Mouse (Mus musculus) lung, embryonic 14.5 days (tissue): ENCODE results near the gene Dscam. TPM values are rescaled to one million over a fixed set of nuclear protein-coding genes. Genes with fewer than 3 reads are reported as not detected.

Experiments
- ATAC-seq: fragments of 200-750 bp; cut with Nextera tagmentation; 2 replicates; pipeline ENCODE4 v1.8.0; 2017; ENCODE audit warnings: mild to moderate bottlenecking, moderate TSS enrichment, moderate library complexity; ENCODE audit not compliant: insufficient read depth
- DNase-seq: peaks from one replicate; pipeline ENCODE4 v3.0.0-alpha.2; 2015
- H3K27ac ChIP-seq: fragments of 300-500 bp; sonication (generic); 2 replicates; pipeline ENCODE4 v1.5.1; 2014; ENCODE audit warnings: low read depth, mild to moderate bottlenecking, moderate library complexity
- H3K27me3 ChIP-seq: fragments of 300-500 bp; sonication (generic); 2 replicates; pipeline ENCODE4 v1.6.1; 2014; ENCODE audit warnings: low read length, control low read depth; ENCODE audit not compliant: insufficient read depth
- H3K36me3 ChIP-seq: fragments of 300-500 bp; sonication (generic); 2 replicates; pipeline ENCODE4 v1.6.1; 2014; ENCODE audit warnings: control low read depth; ENCODE audit not compliant: insufficient read depth
- H3K4me1 ChIP-seq: fragments of 300-500 bp; sonication (generic); 2 replicates; pipeline ENCODE4 v1.6.1; 2014; ENCODE audit warnings: antibody characterized with exemption, control low read depth; ENCODE audit not compliant: insufficient read depth
- H3K4me2 ChIP-seq: fragments of 300-500 bp; sonication (generic); 2 replicates; pipeline ENCODE4 v1.6.1; 2014; ENCODE audit warnings: mild to moderate bottlenecking
- H3K4me3 ChIP-seq: fragments of 300-500 bp; sonication (generic); 2 replicates; pipeline ENCODE4 v1.5.1; 2014; ENCODE audit warnings: low read depth, low read length
- H3K9ac ChIP-seq: fragments of 300-500 bp; sonication (generic); 2 replicates; pipeline ENCODE4 v1.6.1; 2014
- H3K9me3 ChIP-seq: fragments of 300-500 bp; sonication (generic); 2 replicates; pipeline ENCODE4 v1.6.1; 2016; ENCODE audit warnings: low read depth, low read length, control low read depth
- CTCF ChIP-seq: IDR thresholded peaks from 2 replicates; pipeline ENCODE4 v1.5.1; 2016; ENCODE audit warnings: antibody characterized with exemption, low read depth
- WGBS: fragments of 180-500 bp; shearing (Covaris S2); extraction: QIAGEN DNeasy Blood & Tissue Kit; methylation state at CpG from one replicate; pipeline ENCODE4 v1.1.7; 2014; 5-methylcytosine and 5-hydroxymethylcytosine counted together
- polyA plus RNA-seq: library from polyadenylated mRNA; unstranded; fragments of >200 nt; fragmentation: Nextera tagmentation; extraction: Ambion mirVana; gene quantifications from 2 replicates; pipeline ENCODE4 v1.2.1, GENCODE M21; 2014

The Dscam gene
- polyA plus RNA-seq, 1 experiment from 2014 or later: not detected

GRCm38 (mm10) chr16:96767508-96767907 lies 403.0 kb downstream of the Dscam start:
- Histone ChIP-seq H3K9ac (no peak overlapping the region), H3K4me1 (no peaks in the 10 kb centered on the region), H3K27me3 (no peaks in the 10 kb centered on the region), H3K4me2 (no peak overlapping the region), H3K9me3 (no peaks in the 10 kb centered on the region), H3K36me3 (no peaks in the 10 kb centered on the region), H3K27ac (no peak overlapping the region), H3K4me3 (no peak overlapping the region)
- ATAC-seq (no peak), DNase-seq (no peak)
- no peak for TF ChIP-seq CTCF
- WGBS: 53% methylated on average over 4 of the region's 4 CpGs

DNA sequence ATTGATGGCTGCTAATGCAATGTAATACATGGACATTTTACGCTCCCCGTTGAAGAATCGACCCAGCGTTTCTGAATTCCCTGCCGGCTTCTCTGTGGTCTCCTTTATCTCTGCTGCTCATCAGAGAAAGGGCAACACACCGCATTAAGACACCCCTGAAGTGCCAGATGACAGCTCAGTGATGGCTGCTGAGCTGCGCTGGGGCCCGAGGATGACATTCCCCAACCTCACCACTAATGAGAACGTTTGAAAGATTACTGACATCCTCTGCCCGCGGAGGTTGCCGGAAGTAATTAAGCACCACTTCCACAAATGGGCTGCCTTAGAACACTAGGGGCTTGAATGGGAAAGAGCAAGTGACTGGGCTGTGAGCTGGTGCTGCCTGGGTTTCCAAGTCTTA lies 409.3 kb downstream of the Dscam start:
- ATAC-seq: no peak
- H3K9me3 ChIP-seq: no peaks in the 10 kb centered on the region

DNA sequence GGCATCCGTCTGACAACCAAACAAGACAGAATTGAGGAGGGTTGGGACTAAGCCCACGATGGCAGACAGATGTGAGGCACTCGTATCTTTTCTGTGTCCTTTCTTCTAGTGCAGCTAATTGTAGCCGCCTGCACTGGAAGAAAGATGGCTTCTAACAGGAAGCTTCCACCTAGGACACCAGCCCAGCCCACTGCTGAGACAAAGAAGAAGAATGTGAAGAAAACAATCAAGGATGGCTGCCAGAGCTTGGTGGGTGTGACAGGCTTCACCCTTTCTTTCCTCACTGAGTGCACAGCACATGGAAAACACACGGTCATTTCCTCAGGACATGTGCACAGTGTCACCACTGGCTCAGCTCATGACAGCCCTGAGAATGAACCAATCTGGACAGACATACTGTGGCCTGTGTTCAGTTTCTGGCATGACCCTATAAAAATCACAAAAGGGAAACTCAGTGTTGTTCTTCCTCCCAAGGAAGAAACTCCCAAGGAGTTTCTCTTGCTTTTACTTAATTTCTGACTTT lies 411.4 kb downstream of the Dscam start:
- no peak for TF ChIP-seq CTCF
- no peak for ATAC-seq
- no peaks in the 10 kb centered on the region for H3K4me1 ChIP-seq

More for the DNA sequence above, 409.3 kb downstream of the Dscam start:
- peak; percentile 6 for DNase-seq
- Histone ChIP-seq H3K36me3 (no peaks in the 10 kb centered on the region), H3K9ac (no peak overlapping the region), H3K4me2 (no peak overlapping the region), H3K27me3 (0 out of 2 replicates have a peak, but pooled peaks cover 2% of the 10 kb centered on the region), H3K4me1 (no peaks in the 10 kb centered on the region), H3K4me3 (no peak overlapping the region), H3K27ac (no peak overlapping the region)
- 19% methylated on average over 12 of the region's 12 CpGs for WGBS
- TF ChIP-seq CTCF: no peak

DNA sequence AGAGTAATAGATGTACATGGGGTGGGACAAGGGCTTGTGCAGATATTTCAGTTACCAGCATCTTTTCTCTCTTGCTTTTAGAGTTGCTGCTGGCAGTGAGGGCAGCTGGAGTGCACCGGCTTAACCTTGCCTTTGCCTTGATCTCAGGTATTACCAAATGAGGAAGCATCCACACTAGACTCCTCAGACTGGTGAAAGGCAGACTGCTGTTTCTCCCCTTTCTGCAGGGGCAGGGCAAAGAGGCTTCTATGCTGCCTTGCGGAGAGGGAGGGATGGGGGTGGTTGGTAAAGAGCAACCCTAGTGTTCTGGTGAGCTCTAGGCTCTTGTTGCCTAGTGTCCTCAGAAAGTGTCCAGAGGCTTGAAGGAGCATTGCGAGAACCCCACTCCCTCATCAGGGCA lies 412.2 kb downstream of the Dscam start:
- 0 out of 2 replicates have a peak, but pooled peaks cover 2% of the 10 kb centered on the region for H3K27me3 ChIP-seq
- no peaks in the 10 kb centered on the region for H3K4me1 ChIP-seq
- H3K9me3 ChIP-seq: no peaks in the 10 kb centered on the region
- DNase-seq (no peak), ATAC-seq (no peak)
- TF ChIP-seq CTCF: no peak
- no peak overlapping the region for H3K9ac ChIP-seq
- no peaks in the 10 kb centered on the region for H3K36me3 ChIP-seq
- 63% methylated on average over 3 of the region's 3 CpGs for WGBS
- no peak overlapping the region for H3K4me2 ChIP-seq
- no peak overlapping the region for H3K4me3 ChIP-seq
- H3K27ac ChIP-seq: no peak overlapping the region

More for the DNA sequence above, 411.4 kb downstream of the Dscam start:
- Histone ChIP-seq H3K4me2 (no peak overlapping the region), H3K36me3 (no peaks in the 10 kb centered on the region), H3K27me3 (0 out of 2 replicates have a peak, but pooled peaks cover 2% of the 10 kb centered on the region), H3K9me3 (no peaks in the 10 kb centered on the region), H3K4me3 (no peak overlapping the region), H3K9ac (no peak overlapping the region), H3K27ac (no peak overlapping the region)
- peak; percentile 2 for DNase-seq
- 47% methylated on average over 5 of the region's 5 CpGs for WGBS

GRCm38 (mm10) chr16:96757588-96758313 lies 412.8 kb downstream of the Dscam start:
- Histone ChIP-seq H3K27me3 (0 out of 2 replicates have a peak, but pooled peaks cover 2% of the 10 kb centered on the region), H3K36me3 (no peaks in the 10 kb centered on the region), H3K4me2 (no peak overlapping the region), H3K27ac (no peak overlapping the region), H3K9me3 (no peaks in the 10 kb centered on the region), H3K4me1 (no peaks in the 10 kb centered on the region), H3K4me3 (no peak overlapping the region), H3K9ac (no peak overlapping the region)
- ATAC-seq (no peak), DNase-seq (peak; percentile 21)
- WGBS: 5% methylated on average over 9 of the region's 9 CpGs
- TF ChIP-seq CTCF: no peak

- Histone ChIP-seq H3K27ac (no peak overlapping the region), H3K4me1 (no peaks in the 10 kb centered on the region), H3K4me2 (no peak overlapping the region), H3K4me3 (no peak overlapping the region), H3K9ac (no peak overlapping the region), H3K9me3 (no peaks in the 10 kb centered on the region), H3K27me3 (0 out of 2 replicates have a peak, but pooled peaks cover 2% of the 10 kb centered on the region), H3K36me3 (no peaks in the 10 kb centered on the region)
- DNase-seq (peak; percentile 33), ATAC-seq (peak; percentile 77)
- TF ChIP-seq CTCF: no peak
- 14% methylated on average over 7 of the region's 7 CpGs for WGBS
These were observed 413.6 kb downstream of the Dscam start for GRCm38 (mm10) chr16:96756994-96757393.

DNA sequence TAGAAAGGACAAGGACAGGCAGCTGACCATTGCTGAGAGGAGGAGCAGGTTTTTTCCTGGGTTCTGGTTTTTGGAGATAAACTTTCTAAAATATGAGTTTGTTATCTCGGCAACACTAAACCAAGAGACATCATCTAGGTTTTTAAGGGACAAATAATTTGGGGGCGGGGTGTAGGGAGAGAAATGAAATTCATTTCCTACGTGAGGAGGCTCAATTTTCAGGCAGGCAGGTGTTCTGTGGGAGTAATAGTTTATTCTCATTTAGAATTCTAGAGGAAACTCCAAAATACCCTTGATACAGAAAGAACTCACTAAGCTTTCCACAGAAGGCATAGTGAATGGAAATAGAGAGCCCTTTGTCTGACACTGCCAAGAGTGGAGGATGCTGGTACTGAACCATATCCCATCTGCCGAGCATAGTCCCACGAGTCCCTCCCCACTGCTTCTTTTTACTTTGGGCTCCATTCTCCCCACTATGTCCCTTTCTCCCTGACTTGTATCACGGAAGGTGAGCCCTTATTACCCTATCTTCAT lies 415.5 kb downstream of the Dscam start:
- Histone ChIP-seq H3K4me3 (no peak overlapping the region), H3K36me3 (no peaks in the 10 kb centered on the region), H3K9me3 (no peaks in the 10 kb centered on the region), H3K27me3 (0 out of 2 replicates have a peak, but pooled peaks cover 2% of the 10 kb centered on the region), H3K9ac (no peak overlapping the region), H3K27ac (no peak overlapping the region), H3K4me2 (no peak overlapping the region), H3K4me1 (no peaks in the 10 kb centered on the region)
- ATAC-seq (no peak), DNase-seq (no peak)
- 72% methylated on average over 6 of the region's 6 CpGs for WGBS
- no peak for TF ChIP-seq CTCF
